Mouse (Mus musculus) stomach, postnatal 0 days (tissue): Measurements from ENCODE around the gene Nhp2. TPM values are rescaled to one million over a fixed set of nuclear protein-coding genes. Genes with fewer than 3 reads are reported as not detected.
A peak's percentile ranks its signal among the peaks of the same experiment; 100 is the strongest.

Experiments used
- ATAC-seq: fragments of 200-750 bp; cut with Nextera tagmentation; 2 replicates; pipeline ENCODE4 v1.8.0; 2017; ENCODE audit not compliant: low FRiP score, low TSS enrichment
- DNase-seq: peaks from one replicate; pipeline ENCODE4 v3.0.0-alpha.2; 2016; ENCODE audit warnings: low spot score
- H3K27ac ChIP-seq: fragments of 300-500 bp; sonication (generic); replicated peaks from 2 replicates; pipeline ENCODE4 v1.5.1; 2014; ENCODE audit warnings: mild to moderate bottlenecking, control low read depth
- H3K27me3 ChIP-seq: fragments of 300-500 bp; sonication (generic); 2 replicates; pipeline ENCODE4 v1.6.1; 2014; ENCODE audit warnings: low read length; ENCODE audit not compliant: control insufficient read depth, insufficient read depth
- H3K36me3 ChIP-seq: fragments of 300-500 bp; sonication (generic); 2 replicates; pipeline ENCODE4 v1.6.1; 2014; ENCODE audit warnings: low read length, mixed read lengths; ENCODE audit not compliant: control insufficient read depth, insufficient read depth
- H3K4me1 ChIP-seq: fragments of 300-500 bp; sonication (generic); replicated peaks from 2 replicates; pipeline ENCODE4 v1.6.1; 2014; ENCODE audit warnings: antibody characterized with exemption; ENCODE audit not compliant: control insufficient read depth, insufficient read depth
- H3K4me2 ChIP-seq: fragments of 300-500 bp; sonication (generic); replicated peaks from 2 replicates; pipeline ENCODE4 v1.6.1; 2014; ENCODE audit warnings: low read depth, mild to moderate bottlenecking, control low read depth, moderate library complexity
- H3K4me3 ChIP-seq: fragments of 300-500 bp; sonication (generic); 2 replicates; pipeline ENCODE4 v1.5.1; 2014; ENCODE audit warnings: low read depth, low read length, control low read depth
- H3K9ac ChIP-seq: fragments of 300-500 bp; sonication (generic); 2 replicates; pipeline ENCODE4 v1.6.1; 2014; ENCODE audit warnings: mild to moderate bottlenecking, low read length, control low read depth, mixed read lengths
- H3K9me3 ChIP-seq: fragments of 300-500 bp; sonication (generic); 2 replicates; pipeline ENCODE4 v1.6.1; 2016; ENCODE audit warnings: low read length; ENCODE audit not compliant: control insufficient read depth
- CTCF ChIP-seq: IDR thresholded peaks from 2 replicates; pipeline ENCODE4 v1.5.1; 2016; ENCODE audit warnings: antibody characterized with exemption, low read depth, mild to moderate bottlenecking, moderate library complexity
- EP300 ChIP-seq: optimal IDR thresholded peaks from 2 replicates; pipeline ENCODE3; 2016; ENCODE audit warnings: antibody characterized with exemption
- WGBS: fragments of 180-500 bp; shearing (Covaris S2); extraction: QIAGEN DNeasy Blood & Tissue Kit; methylation state at CpG from one replicate; pipeline ENCODE4 v1.1.7; 2014; 5-methylcytosine and 5-hydroxymethylcytosine counted together
- polyA plus RNA-seq: library from polyadenylated mRNA; unstranded; fragments of >200 nt; fragmentation: Nextera tagmentation; extraction: Ambion mirVana; gene quantifications from 2 replicates; pipeline ENCODE4 v1.2.1, GENCODE M21; 2015

Nhp2 gene
- polyA plus RNA-seq, 1 experiment from 2014 or later, result 144 TPM

DNA sequence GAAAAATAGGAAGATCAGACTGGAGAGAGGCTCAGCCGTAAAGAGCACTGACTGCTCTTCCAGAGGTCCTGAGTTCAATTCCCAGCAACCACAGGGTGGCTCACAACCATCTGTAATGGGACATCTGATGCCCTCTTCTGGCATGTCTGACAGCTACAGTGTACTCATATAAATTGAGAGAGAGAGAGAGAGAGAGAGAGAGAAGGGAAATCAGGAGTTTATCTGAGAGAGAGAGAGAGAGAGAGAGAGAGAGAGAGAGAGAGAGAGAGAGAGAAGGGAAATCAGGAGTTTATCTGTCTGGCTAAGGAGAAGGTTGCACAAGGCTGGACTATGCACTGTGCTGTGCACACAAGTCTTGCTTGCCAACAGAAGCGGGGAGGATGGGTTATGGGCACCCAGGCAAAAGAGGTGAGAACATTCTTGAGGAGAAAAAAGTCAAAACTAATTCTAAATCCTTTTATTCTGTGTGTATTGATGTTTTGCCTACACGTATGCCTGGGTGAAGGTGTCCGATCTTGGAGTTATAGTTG is 33.4 kb downstream of the Nhp2 start:
- Histone ChIP-seq H3K9ac (no peak overlapping the region), H3K27ac (no peak overlapping the region), H3K27me3 (no peaks in the 10 kb centered on the region), H3K4me1 (peaks cover 3% of the 10 kb centered on the region; the same call in 1 of the 2 replicates), H3K9me3 (no peaks in the 10 kb centered on the region), H3K4me3 (no peak overlapping the region), H3K4me2 (no peak overlapping the region), H3K36me3 (no peaks in the 10 kb centered on the region)
- DNase-seq, result no peak
- 87% methylated on average over 4 of the region's 4 CpGs for WGBS
- no peak for ATAC-seq
- TF ChIP-seq CTCF, result peak; percentile 13; the same call in 1 of the 2 replicates
- TF ChIP-seq EP300, result no peak

DNA sequence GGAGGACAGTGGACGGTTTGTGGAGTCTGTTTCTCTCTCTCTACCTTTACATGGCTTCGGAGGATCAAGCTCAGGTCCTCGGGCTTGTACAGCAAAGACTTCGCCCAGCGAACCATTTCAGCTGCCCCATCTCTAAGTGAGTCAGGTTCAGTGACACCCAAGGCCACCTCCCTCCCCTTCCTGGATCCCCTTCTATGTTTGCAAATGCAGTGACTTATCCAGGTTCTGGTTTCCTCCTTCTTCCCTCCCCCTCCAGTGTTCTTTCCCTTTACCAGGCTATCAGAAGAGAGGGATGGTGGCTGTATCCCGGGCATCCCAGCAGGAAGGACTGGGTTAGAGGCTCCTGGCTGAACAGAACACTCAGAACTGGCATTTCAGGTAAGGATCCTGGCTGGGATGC is 34.2 kb downstream of the Nhp2 start:
- DNase-seq (no peak), ATAC-seq (no peak)
- Histone ChIP-seq H3K9me3 (no peaks in the 10 kb centered on the region), H3K4me3 (no peak overlapping the region), H3K9ac (no peak overlapping the region), H3K4me2 (no peak overlapping the region), H3K36me3 (no peaks in the 10 kb centered on the region), H3K27me3 (no peaks in the 10 kb centered on the region), H3K27ac (no peak overlapping the region), H3K4me1 (peaks cover 3% of the 10 kb centered on the region; the same call in 1 of the 2 replicates)
- 85% methylated on average over 6 of the region's 6 CpGs for WGBS
- TF ChIP-seq CTCF (no peak), EP300 (no peak)

DNA sequence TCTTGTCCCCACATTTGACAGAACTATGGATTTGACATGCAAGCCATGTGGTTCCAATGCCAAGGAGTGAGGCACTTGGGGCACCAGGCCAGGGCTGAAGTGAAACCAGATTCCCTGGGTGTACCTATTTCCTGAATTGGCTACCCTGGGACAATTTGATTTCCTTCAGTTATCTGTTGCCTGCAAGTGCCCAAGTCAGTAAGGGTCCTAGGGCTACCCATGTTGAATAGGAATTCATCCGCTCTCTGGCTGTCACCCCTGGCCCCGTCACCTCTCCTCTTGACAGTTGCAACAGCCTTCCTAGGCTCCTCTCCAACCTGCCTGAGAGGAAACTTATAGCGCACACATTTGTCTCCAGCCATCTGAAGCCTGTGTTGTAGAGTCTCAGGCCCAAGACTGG is 35.4 kb downstream of the Nhp2 start:
- Histone ChIP-seq H3K9me3 (no peaks in the 10 kb centered on the region), H3K36me3 (no peaks in the 10 kb centered on the region), H3K4me3 (no peak overlapping the region), H3K27me3 (no peaks in the 10 kb centered on the region), H3K4me1 (peaks cover 5% of the 10 kb centered on the region; the same call in 1 of the 2 replicates), H3K27ac (no peak overlapping the region), H3K9ac (no peak overlapping the region), H3K4me2 (no peak overlapping the region)
- WGBS, result 95% methylated on average over 3 of the region's 3 CpGs
- DNase-seq (no peak), ATAC-seq (no peak)
- TF ChIP-seq CTCF (no peak), EP300 (no peak)

DNA sequence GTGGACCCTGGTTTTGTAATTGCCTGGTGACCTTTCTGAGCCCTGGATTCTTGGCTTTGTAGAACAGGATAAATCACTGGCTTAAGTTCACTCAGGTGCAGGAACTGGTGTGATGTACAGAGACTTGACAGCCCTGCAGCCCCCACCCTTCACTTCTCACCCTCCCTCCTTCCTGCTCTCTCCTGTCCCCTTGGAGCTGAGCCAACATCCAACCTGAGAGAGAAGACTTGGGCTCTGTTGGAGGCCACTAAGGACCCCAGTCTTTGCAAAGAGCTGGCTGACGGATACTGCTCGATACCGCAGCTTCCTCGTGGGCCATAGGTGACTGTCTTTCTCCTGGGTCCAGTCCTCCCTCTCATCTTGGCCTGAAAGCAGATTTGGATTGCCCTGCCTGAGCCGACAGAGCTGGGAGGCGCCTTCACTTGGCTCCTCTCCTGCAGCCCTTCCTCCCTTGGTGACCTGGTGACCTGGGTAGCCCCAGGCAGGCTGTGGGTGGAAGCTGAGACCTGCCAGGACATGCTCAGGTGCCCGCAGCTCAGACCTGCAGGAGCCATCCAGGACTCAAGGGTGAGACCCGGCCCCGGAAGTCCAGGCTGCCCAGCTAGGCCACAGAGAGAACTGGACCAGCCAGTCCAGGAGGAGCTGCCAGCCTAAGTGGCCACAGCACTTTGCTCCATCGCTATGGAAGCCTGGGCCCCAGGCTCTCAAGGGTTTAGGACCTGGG is 37.4 kb downstream of the Nhp2 start:
- no peak overlapping the region for H3K9ac ChIP-seq
- ATAC-seq, result 0 out of 2 replicates have a peak, but pooled peaks have one; percentile 12

DNA sequence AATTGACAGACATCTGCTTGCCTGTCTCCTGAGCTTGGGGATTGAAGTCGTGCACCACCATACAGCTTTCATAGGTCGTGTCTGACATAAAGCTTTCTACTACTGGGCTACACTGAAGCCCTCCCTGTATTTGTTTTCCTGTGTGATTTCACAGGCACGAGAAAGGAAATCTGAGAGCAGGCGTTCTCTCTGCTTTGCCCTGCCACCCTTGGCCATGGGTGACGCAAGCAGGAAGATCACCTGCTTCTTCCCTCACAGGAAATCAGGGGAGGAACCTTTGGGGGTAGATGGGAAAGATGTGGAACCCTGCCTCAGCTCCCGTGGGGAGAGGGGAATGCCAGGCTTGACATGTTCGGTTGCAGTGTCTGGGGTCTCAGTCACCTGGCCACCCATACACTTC is 38.8 kb downstream of the Nhp2 start:
- DNase-seq (no peak), ATAC-seq (0 out of 2 replicates have a peak, but pooled peaks have one; percentile 15)
- Histone ChIP-seq H3K4me3 (no peak overlapping the region), H3K4me1 (peaks cover 2% of the 10 kb centered on the region; the same call in 1 of the 2 replicates), H3K9me3 (no peaks in the 10 kb centered on the region), H3K4me2 (no peak overlapping the region), H3K27me3 (no peaks in the 10 kb centered on the region), H3K9ac (no peak overlapping the region), H3K27ac (peak overlapping the region; percentile 67; the same call in 1 of the 2 replicates), H3K36me3 (no peaks in the 10 kb centered on the region)
- 38% methylated on average over 7 of the region's 7 CpGs for WGBS
- TF ChIP-seq CTCF (no peak), EP300 (no peak)

More for the DNA sequence above, 37.4 kb downstream of the Nhp2 start:
- WGBS, result 69% methylated on average over 10 of the region's 10 CpGs
- TF ChIP-seq CTCF (no peak), EP300 (no peak)
- Histone ChIP-seq H3K27me3 (no peaks in the 10 kb centered on the region), H3K27ac (0 out of 2 replicates have a peak overlapping the region, but pooled peaks have one; percentile 24), H3K4me3 (no peak overlapping the region), H3K4me1 (peaks cover 2% of the 10 kb centered on the region; the same call in 1 of the 2 replicates), H3K9me3 (no peaks in the 10 kb centered on the region), H3K4me2 (no peak overlapping the region), H3K36me3 (no peaks in the 10 kb centered on the region)
- DNase-seq, result no peak

DNA sequence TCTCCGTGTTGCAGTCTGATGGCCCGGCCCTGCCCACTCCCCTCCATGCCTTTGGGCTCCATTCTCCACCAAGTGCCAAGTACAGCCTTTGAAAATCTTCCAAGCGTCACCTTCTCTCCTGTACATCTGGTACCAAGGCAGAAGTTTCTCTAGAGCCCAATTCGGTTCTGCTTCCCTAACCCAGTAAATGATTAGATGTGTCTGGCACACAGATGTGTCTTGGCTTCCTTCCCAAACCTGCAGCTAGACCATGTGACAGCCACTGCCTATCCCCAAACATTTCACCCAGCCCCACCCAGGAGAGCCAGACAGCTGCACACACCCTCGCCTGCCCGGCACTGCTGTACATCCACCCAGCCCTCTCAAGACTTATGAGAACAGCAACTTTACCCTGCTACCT is 39.2 kb downstream of the Nhp2 start:
- TF ChIP-seq CTCF, result no peak
- TF ChIP-seq EP300, result no peak
- Histone ChIP-seq H3K9ac (no peak overlapping the region), H3K4me1 (peaks cover 2% of the 10 kb centered on the region; the same call in 1 of the 2 replicates), H3K4me3 (no peak overlapping the region), H3K9me3 (no peaks in the 10 kb centered on the region), H3K27ac (peak overlapping the region; percentile 67; the same call in 1 of the 2 replicates), H3K36me3 (no peaks in the 10 kb centered on the region), H3K27me3 (no peaks in the 10 kb centered on the region), H3K4me2 (no peak overlapping the region)
- WGBS, result 30% methylated on average over 6 of the region's 6 CpGs
- ATAC-seq (peak; percentile 82), DNase-seq (peak; percentile 70)
